Mouse (Mus musculus) MEL (cell line): ENCODE results near the gene Arfip1. TPM values are rescaled to one million over a fixed set of nuclear protein-coding genes. Genes with fewer than 3 reads are reported as not detected.
A peak's percentile ranks its signal among the peaks of the same experiment; 100 is the strongest.

Experiments used
- DNase-seq: peaks from one replicate; pipeline ENCODE4 v3.0.0; 2011; ENCODE audit warnings: low read depth, low spot score
- H3K27ac ChIP-seq: 2 replicates; pipeline ENCODE4 v1.5.1; 2012; ENCODE audit warnings: low read depth, mild to moderate bottlenecking, control low read depth, low read length, moderate library complexity; ENCODE audit not compliant: control insufficient read depth
- H3K27me3 ChIP-seq, 2 experiments: fragments of 150-350 bp in 1 of 2; sonication (generic) in 1 of 2; 2 replicates each; pipeline ENCODE4 v1.6.1; 2012; ENCODE audit warnings: low read length in 2 of 2, mild to moderate bottlenecking in 2 of 2, improper control_type of control experiment in 1 of 2, moderate library complexity in 1 of 2; ENCODE audit not compliant: insufficient read depth in 2 of 2, control insufficient read depth in 1 of 2
- H3K36me3 ChIP-seq, 2 experiments: 2 replicates each; pipeline ENCODE4 v1.6.1; 2012 to 2014; ENCODE audit warnings: low read length in 2 of 2, improper control_type of control experiment in 1 of 2, inconsistent platforms in 1 of 2, mild to moderate bottlenecking in 1 of 2; ENCODE audit not compliant: insufficient read depth in 2 of 2, control insufficient read depth in 1 of 2
- H3K4me1 ChIP-seq, 2 experiments: fragments of 150-350 bp in 1 of 2; sonication (generic) in 1 of 2; 2 replicates each; pipeline ENCODE4 v1.6.1; 2012; ENCODE audit warnings: low read length in 2 of 2, improper control_type of control experiment in 1 of 2, mild to moderate bottlenecking in 1 of 2; ENCODE audit not compliant: insufficient read depth in 2 of 2, control insufficient read depth in 1 of 2
- H3K4me3 ChIP-seq, 2 experiments: fragments of 150-350 bp in 1 of 2; sonication (generic) in 1 of 2; 2 replicates each; pipeline ENCODE4 v1.5.1; 2012; ENCODE audit warnings: low read depth in 2 of 2, low read length in 2 of 2, mild to moderate bottlenecking in 2 of 2, moderate library complexity in 2 of 2, control low read depth in 1 of 2, improper control_type of control experiment in 1 of 2; ENCODE audit not compliant: control insufficient read depth in 1 of 2, insufficient read depth in 1 of 2
- H3K79me2 ChIP-seq: 2 replicates; pipeline ENCODE4 v1.6.1; 2012; ENCODE audit warnings: mild to moderate bottlenecking, low read length, moderate library complexity; ENCODE audit not compliant: control insufficient read depth, poor library complexity, insufficient read depth
- H3K9ac ChIP-seq: 2 replicates; pipeline ENCODE4 v1.6.1; 2012; ENCODE audit warnings: low read depth, mild to moderate bottlenecking, control low read depth, low read length, moderate library complexity; ENCODE audit not compliant: control insufficient read depth, poor library complexity, severe bottlenecking
- H3K9me3 ChIP-seq: fragments of 150-350 bp; sonication (generic); replicated peaks from 2 replicates; pipeline ENCODE4 v1.6.1; 2012; ENCODE audit warnings: mild to moderate bottlenecking, low read length, improper control_type of control experiment, moderate library complexity; ENCODE audit not compliant: insufficient read depth
- CTCF ChIP-seq, 3 experiments: IDR thresholded peaks in 2 of 3; conservative IDR thresholded peaks in 1 of 3; 2 replicates each; pipeline ENCODE4 v1.5.1; 2011 to 2012; ENCODE audit warnings: low read length in 3 of 3, low read depth in 2 of 3, mild to moderate bottlenecking in 2 of 3, improper control_type of control experiment in 1 of 3, inconsistent platforms in 1 of 3, mixed read lengths in 1 of 3, moderate library complexity in 1 of 3; ENCODE audit not compliant: control insufficient read depth in 1 of 3, insufficient read depth in 1 of 3, poor library complexity in 1 of 3, severe bottlenecking in 1 of 3
- ELF1 ChIP-seq: IDR thresholded peaks from 2 replicates; pipeline ENCODE4 v1.6.1; 2014; ENCODE audit warnings: low read depth, mild to moderate bottlenecking, inconsistent platforms, low read length, improper control_type of control experiment, moderate library complexity
- ETS1 ChIP-seq: IDR thresholded peaks from 2 replicates; pipeline ENCODE4 v1.6.1; 2012; ENCODE audit warnings: low read depth, mild to moderate bottlenecking, inconsistent platforms, low read length, improper control_type of control experiment, moderate library complexity
- GATA1 ChIP-seq: IDR thresholded peaks from 2 replicates; pipeline ENCODE4 v1.6.1; 2011; ENCODE audit warnings: low read depth, low read length, improper control_type of control experiment
- HCFC1 ChIP-seq: IDR thresholded peaks from 2 replicates; pipeline ENCODE4 v1.6.1; 2012; ENCODE audit warnings: low read depth, mild to moderate bottlenecking, inconsistent platforms, low read length, improper control_type of control experiment, moderate library complexity
- KAT2A ChIP-seq: conservative IDR thresholded peaks from 2 replicates; pipeline ENCODE4 v1.6.1; 2012; ENCODE audit warnings: low read depth, low read length, improper control_type of control experiment, inconsistent platforms
- MAFK ChIP-seq: IDR thresholded peaks from 2 replicates; pipeline ENCODE4 v1.6.1; 2011; ENCODE audit warnings: low read depth, mild to moderate bottlenecking, low read length, improper control_type of control experiment, borderline replicate concordance
- MAZ ChIP-seq: IDR thresholded peaks from 2 replicates; pipeline ENCODE4 v1.6.1; 2012; ENCODE audit warnings: low read depth, mild to moderate bottlenecking, inconsistent platforms, low read length, improper control_type of control experiment
- MYB ChIP-seq: IDR thresholded peaks from 2 replicates; pipeline ENCODE4 v1.6.1; 2011; ENCODE audit warnings: mild to moderate bottlenecking, low read depth, low read length, improper control_type of control experiment
- NELFE ChIP-seq: IDR thresholded peaks from 2 replicates; pipeline ENCODE4 v1.6.1; 2011; ENCODE audit warnings: low read depth, low read length, improper control_type of control experiment
- NRF1 ChIP-seq: IDR thresholded peaks from 2 replicates; pipeline ENCODE4 v1.6.1; 2014; ENCODE audit warnings: low read depth, mild to moderate bottlenecking, inconsistent platforms, low read length, improper control_type of control experiment, moderate library complexity; ENCODE audit not compliant: poor library complexity, insufficient read depth, severe bottlenecking
- POLR2AphosphoS2 ChIP-seq: IDR thresholded peaks from 2 replicates; pipeline ENCODE4 v1.6.1; 2011; ENCODE audit warnings: low read length, improper control_type of control experiment
- RAD21 ChIP-seq: IDR thresholded peaks from 2 replicates; pipeline ENCODE4 v1.6.1; 2011; ENCODE audit warnings: mild to moderate bottlenecking, low read depth, low read length, improper control_type of control experiment
- SIN3A ChIP-seq: IDR thresholded peaks from 2 replicates; pipeline ENCODE4 v1.6.1; 2012; ENCODE audit warnings: low read length, improper control_type of control experiment, inconsistent platforms
- SMC3 ChIP-seq: IDR thresholded peaks from 2 replicates; pipeline ENCODE4 v1.6.1; 2011; ENCODE audit warnings: low read depth, low read length, improper control_type of control experiment
- TCF12 ChIP-seq: IDR thresholded peaks from 2 replicates; pipeline ENCODE4 v1.6.1; 2014; ENCODE audit warnings: low read depth, mild to moderate bottlenecking, inconsistent platforms, low read length, improper control_type of control experiment, moderate library complexity
- ZKSCAN1 ChIP-seq: IDR thresholded peaks from 2 replicates; pipeline ENCODE4 v1.6.1; 2012; ENCODE audit warnings: low read depth, mild to moderate bottlenecking, inconsistent platforms, low read length, improper control_type of control experiment, moderate library complexity
- ZMIZ1 ChIP-seq: IDR thresholded peaks from 2 replicates; pipeline ENCODE4 v1.6.1; 2012; ENCODE audit warnings: low read depth, mild to moderate bottlenecking, inconsistent platforms, low read length, improper control_type of control experiment, moderate library complexity
- polyA plus RNA-seq, 2 experiments: library from polyadenylated mRNA; stranded (reverse) in 1 of 2; unstranded in 1 of 2; fragments of >175 nt in 1 of 2; fragments of >200 nt in 1 of 2; gene quantifications; 2 replicates each; pipeline versions ENCODE4 v1.2.1 to v1.2.4; 2012; ENCODE audit warnings: low replicate concordance in 2 of 2, low read depth in 1 of 2; ENCODE audit not compliant: insufficient read length in 2 of 2, insufficient read depth in 1 of 2, missing spikeins in 1 of 2
- total RNA-seq: library from RNA; depleted of rRNA; stranded (reverse); fragments of 300-350 nt; gene quantifications from 2 replicates; pipeline ENCODE4 v1.2.3, GENCODE M21; 2012

Gene Arfip1
- total and polyA plus RNA-seq, 3 experiments, result 12.5 to 15.4 TPM; not detected in 1

- TF ChIP-seq NELFE, result peak; percentile 48
- no peak for TF ChIP-seq ZKSCAN1
- TF ChIP-seq MAZ, result 0 out of 2 replicates have a peak, but pooled peaks have one; percentile 63
- no peak for TF ChIP-seq ZMIZ1
- TF ChIP-seq, all 39 proteins: peak for 7
Measured at GRCm38 (mm10) chr3:84582023-84582912, at the start of gene Arfip1 (continued).

- TF ChIP-seq POLR2AphosphoS2 (no peak), GATA1 (no peak), CTCF (IDR thresholded peaks at IDR 0.05 in 2 of 3, conservative IDR thresholded peaks at IDR 0.05 in 1 of 3; ENCODE audit: control insufficient read depth in 1 of 3, insufficient read depth in 1 of 3, low read depth in 2 of 3, low read length in 3 of 3, poor library complexity in 1 of 3, severe bottlenecking in 1 of 3) (peak in 2 of 3 experiments; percentile 32 to 33; a peak in 5 of 6 replicates), TCF12 (no peak), SMC3 (no peak), RAD21 (peak; percentile 22), NRF1 (no peak), KAT2A (no peak), MAFK (no peak), ETS1 (no peak), MAZ (no peak), ELF1 (no peak), MYB (no peak)
- Histone ChIP-seq H3K4me3 (no peak overlapping the region), H3K79me2 (no peaks in the 10 kb centered on the region), H3K9ac (no peak overlapping the region), H3K36me3 (no peaks in the 10 kb centered on the region; a peak in 1 of 4 replicates), H3K9me3 (no peaks in the 10 kb centered on the region), H3K4me1 (peaks cover 0 to 5% of the 10 kb centered on the region in 2 experiments; a peak in 2 of 4 replicates), H3K27me3 (no peaks in the 10 kb centered on the region), H3K27ac (no peak overlapping the region)
- DNase-seq, result peak; percentile 31
Measured at GRCm38 (mm10) chr3:84631586-84631985, 49.2 kb upstream of the Arfip1 start.

GRCm38 (mm10) chr3:84622026-84622425 is 39.6 kb upstream of the Arfip1 start:
- H3K27ac ChIP-seq, result no peak overlapping the region
- DNase-seq, result no peak

More at GRCm38 (mm10) chr3:84622026-84622425, 39.6 kb upstream of the Arfip1 start:
- H3K79me2 ChIP-seq, result no peaks in the 10 kb centered on the region
- H3K9ac ChIP-seq, result no peak overlapping the region
- no peaks in the 10 kb centered on the region for H3K9me3 ChIP-seq
- TF ChIP-seq SIN3A (no peak), HCFC1 (no peak), NRF1 (no peak)
- TF ChIP-seq, all 39 proteins: peak for 0
- H3K4me1 ChIP-seq, result peaks cover 0 to 29% of the 10 kb centered on the region in 2 experiments; a peak in 2 of 4 replicates
- no peaks in the 10 kb centered on the region for H3K27me3 ChIP-seq
- no peak overlapping the region for H3K4me3 ChIP-seq
- peaks cover 0 to 16% of the 10 kb centered on the region in 2 experiments; a peak in 2 of 4 replicates for H3K36me3 ChIP-seq
